Mouse (Mus musculus) c-Kit-positive CD71-negative TER-119-negative erythroid progenitor cells, embryonic 14.5 days (primary cell): ENCODE measurements around the gene Olfr745.

Source experiments
- DNase-seq: peaks from one replicate; pipeline ENCODE4 v3.0.0-alpha.2; 2013; ENCODE audit warnings: low read depth

Gene Olfr745

DNA sequence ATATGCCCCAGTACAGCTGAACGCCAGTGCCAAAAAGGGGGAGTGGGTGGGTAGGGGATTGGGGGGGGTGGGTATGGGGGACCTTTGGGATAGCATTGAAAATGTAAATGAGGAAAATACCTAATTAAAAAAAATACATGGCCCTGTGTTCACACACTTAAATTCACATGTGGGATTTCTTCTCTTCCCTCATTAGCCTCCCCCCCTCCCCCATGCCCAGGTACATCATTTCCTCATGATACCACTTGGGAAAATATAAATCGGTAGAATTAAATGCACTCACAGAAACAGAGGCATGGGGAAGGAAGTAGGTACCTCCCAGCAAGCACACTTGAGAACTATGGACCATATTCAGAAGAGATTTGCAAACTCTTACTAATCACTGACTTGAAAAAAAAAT is at the start of gene Olfr745:
TSS of gene Olfr745 (plus strand) at position 301 of the 400 bp plus-strand sequence.
- no peak for DNase-seq

DNA sequence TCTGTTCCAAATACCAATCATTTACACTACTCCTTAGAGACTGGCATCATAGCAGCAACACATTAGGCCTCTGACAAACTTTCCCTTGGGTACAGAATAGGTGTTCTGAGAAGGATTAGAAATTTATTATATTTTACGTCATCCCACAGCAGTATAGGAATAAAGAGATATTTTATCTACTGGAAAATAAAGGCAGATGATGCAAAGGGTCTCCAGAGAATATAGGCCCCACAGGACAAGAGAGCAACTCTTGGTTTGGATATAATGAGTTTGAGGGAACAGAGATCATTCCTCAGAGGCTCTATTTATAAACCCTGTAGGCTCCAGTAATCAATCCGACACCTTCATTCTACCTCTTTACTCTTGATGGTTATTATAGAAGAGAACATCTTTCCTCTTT is 24.6 kb upstream of the Olfr745 start, which contains the start of gene Olfr744:
TSS of gene Olfr744 (plus strand) at position 301 of the 400 bp plus-strand sequence.
- DNase-seq: no peak

DNA sequence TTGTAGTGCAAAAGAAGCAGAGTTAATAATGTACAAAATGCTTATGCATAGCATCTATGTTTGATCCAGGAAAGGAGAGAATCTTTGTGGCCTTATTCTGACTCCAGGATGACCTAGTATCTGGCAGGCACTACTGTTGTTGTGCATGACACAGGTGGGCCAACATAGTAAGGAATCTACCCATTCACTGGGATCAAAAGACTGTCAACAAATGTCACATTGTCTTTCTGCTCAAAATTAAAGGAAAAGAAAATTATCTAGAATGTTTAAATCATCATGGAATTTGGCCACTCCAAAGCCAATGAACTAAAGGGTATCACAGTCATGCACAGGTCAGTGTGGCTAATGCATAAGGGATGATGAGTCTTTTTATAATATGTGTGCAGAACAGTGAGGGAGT is 7.6 kb downstream of the Olfr745 start, which contains the start of gene Olfr746:
TSS of gene Olfr746 (plus strand) at position 301 of the 400 bp plus-strand sequence.
- DNase-seq: no peak

DNA sequence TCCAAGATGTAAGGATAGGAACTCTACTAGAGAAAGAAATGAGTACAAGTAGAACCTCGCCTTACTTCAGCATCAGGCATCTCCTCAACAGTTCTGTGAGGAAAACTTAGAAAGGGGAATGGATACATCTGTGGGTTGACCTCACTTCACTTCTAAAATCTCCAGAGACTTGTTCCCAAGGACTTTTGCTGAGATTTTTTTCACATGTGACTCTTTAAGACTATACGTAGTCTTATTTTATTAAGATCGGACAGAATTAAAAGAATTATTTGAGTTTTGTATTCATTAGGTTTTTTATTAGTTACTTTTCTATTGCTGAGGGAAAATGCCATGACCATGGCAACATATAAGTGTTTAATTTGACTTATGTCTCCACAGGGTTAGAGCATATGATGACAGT is 53.9 kb downstream of the Olfr745 start, which contains the start of gene Olfr747:
TSS of gene Olfr747 (minus strand) at position 101 of the 400 bp plus-strand sequence.
- no peak for DNase-seq
